Mouse (Mus musculus) left cerebral cortex, adult 9 months (tissue): ENCODE results near the gene Rex1bd.
A peak's percentile ranks its signal among the peaks of the same experiment; 100 is the strongest.

ENCODE experiments used
- DNase-seq, 2 experiments: peaks; one replicate each; pipeline ENCODE4 v3.0.0; 2022; ENCODE audit warnings: low spot score in 2 of 2

The Rex1bd gene

DNA sequence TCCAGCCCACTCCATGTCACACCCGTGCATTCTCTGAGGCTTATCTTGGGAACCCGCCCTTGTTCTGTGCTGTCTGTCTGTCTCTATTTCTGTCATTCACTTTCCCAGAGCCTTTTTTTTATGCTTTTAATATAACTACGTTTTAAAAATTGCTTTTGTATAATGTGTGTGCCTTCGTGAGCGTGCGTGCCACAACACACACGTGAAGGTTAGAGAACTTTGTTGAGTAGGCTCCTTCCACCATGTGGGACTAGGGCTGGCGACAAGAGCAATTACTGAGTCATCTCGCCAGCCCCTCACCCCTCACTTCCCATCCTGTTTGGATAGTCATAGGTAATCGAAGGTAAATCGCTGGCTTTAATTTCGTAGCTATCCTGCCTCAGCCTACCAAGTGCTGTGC is 4.0 kb downstream of the Rex1bd start:
- DNase-seq, result no peak

GRCm38 (mm10) chr8:70501820-70502529 is 4.6 kb downstream of the Rex1bd start:
- DNase-seq, result no peak

DNA sequence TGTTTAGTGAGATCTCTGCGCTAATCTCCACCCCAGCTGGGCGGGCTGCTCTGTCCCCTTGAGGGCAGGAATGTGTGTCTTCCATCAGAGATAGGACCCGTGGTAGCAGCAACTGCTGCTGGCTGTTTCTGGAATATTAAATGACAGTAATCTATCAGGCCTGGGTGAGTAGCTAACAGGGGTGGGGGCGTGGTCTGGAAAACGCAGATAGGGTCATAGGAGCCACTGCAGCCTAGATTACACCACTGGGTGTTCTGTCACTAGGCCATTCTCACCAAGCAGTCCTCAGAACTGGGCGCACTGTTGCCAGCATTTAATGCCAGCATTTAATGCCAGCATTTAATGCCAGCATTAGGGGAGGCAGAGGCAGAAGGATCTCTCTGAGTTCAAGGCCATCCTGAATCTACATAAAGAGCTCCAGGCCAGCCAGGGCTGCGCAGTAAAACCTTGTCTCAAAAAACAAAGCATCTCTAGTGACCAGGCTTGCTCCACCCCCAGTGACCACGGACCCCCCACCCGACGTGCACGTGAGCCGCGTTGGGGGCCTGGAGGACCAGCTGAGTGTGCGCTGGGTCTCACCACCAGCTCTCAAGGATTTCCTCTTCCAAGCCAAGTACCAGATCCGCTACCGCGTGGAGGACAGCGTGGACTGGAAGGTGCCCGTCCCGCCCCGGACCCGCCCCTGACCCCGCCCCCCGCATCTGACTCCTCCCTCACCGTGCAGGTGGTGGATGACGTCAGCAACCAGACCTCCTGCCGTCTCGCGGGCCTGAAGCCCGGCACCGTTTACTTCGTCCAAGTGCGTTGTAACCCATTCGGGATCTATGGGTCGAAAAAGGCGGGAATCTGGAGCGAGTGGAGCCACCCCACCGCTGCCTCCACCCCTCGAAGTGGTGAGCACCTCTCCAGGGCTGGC is 5.9 kb downstream of the Rex1bd start:
- no peak for DNase-seq

DNA sequence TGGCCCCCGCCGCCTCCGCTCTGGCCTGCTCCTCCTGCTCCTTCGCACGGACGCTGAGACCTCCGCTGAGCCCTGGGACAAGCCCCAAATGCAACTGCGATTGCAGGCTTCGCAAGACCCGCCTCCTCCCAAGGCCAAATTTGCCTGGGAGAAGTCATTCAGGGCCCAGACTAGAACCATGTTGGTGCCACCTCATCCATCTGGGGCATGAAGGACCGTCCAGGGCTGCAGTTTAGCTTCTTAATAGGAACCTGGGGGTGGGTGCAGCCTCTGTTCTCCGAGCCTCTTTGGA is 10.8 kb downstream of the Rex1bd start:
- no peak for DNase-seq

DNA sequence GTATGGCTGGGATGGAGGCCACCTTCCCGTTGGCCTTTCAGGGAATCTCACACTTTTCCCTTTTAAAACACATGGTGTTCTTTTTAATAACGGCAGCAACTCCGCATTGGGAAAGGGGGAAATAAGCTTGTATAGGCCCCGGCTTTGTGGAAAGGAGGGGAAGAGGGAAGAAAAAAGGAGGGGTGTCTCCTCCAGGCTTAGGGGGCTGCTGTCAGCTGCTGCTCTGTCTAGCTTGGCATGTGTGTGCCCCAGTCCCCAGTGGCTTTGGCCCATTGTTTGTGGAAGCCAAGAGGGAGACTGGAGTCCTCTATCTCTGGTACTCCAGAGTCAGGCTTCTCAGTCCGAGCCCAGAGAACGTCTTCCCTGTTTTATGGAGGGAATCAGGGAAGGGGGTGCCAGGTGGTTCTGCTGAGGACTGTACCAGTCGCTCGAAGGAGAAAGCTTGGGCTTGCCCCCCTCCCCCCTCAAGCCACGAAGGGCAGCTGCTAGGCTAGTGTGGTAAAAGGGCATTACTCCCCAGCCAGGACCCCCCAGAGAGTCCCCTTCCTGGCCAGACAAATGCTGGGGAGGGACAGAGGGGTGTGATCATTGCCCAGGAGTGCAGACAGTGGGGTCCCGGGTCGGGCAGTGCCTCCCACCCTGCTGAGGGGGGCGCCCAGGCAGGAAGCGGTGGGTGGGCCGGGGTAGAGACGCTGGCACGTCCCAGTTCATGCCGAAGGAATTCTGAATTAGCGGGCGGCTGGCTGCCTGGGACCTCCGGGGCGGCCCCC is 11.4 kb downstream of the Rex1bd start:
- no peak for DNase-seq

DNA sequence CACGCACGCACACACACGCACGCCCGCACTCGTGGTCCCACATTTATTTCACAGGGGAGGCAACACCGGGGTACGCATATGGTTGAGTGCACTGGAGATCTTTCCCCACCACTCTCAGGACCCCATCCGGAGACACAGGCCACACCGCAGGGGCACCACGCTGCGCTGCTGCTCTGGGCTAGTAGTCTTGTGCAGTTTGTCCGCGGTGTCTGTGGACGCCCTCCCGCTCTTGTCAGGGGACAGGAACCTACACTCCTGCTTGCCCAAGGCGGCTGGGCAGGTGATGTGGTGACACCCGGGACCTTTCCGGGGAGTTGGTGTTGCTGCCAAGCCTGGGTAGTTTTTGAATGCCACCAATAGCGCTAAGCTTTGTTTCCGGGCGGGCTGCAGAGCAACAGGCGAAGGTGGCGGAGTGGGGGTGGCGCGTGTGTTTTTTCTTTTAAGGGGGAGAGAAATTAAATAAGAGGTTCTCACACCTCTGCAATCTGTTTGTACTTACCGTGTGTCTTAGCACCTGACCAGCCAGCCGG is 12.1 kb downstream of the Rex1bd start:
- DNase-seq, result no peak

DNA sequence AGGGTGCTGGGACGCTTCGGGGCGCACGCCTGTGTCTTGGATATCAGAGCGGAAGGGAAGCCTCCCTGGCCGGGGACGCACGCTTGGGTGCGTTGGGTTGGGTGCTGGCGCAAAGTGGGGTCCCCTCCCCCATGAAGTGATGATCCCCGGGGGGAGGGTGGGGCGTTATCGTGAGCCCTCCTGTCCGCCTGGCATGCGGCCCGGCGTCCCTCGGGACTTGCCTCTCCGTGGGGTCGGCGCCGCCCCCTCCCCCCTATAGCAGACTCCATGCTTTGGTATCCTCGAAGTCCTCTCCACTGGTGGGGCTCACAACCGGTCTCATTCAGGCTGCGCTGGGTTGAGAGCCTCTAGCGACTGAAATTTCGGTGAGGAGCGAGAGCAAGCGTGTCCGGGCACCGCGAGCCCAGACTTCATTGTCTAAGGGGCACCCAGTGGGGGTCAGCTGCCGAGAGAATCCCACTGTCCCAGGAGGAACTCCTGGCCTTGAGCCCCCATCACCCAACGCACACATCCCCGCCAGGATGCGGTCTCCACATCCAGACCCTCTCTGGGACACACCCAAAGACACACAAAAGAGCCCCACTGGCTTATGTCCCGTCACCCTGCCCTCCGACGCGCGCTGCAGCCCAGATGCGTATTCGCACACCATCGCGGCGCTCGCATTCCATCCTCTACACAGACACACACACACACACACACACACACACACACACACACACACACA is 12.7 kb downstream of the Rex1bd start:
- no peak for DNase-seq

DNA sequence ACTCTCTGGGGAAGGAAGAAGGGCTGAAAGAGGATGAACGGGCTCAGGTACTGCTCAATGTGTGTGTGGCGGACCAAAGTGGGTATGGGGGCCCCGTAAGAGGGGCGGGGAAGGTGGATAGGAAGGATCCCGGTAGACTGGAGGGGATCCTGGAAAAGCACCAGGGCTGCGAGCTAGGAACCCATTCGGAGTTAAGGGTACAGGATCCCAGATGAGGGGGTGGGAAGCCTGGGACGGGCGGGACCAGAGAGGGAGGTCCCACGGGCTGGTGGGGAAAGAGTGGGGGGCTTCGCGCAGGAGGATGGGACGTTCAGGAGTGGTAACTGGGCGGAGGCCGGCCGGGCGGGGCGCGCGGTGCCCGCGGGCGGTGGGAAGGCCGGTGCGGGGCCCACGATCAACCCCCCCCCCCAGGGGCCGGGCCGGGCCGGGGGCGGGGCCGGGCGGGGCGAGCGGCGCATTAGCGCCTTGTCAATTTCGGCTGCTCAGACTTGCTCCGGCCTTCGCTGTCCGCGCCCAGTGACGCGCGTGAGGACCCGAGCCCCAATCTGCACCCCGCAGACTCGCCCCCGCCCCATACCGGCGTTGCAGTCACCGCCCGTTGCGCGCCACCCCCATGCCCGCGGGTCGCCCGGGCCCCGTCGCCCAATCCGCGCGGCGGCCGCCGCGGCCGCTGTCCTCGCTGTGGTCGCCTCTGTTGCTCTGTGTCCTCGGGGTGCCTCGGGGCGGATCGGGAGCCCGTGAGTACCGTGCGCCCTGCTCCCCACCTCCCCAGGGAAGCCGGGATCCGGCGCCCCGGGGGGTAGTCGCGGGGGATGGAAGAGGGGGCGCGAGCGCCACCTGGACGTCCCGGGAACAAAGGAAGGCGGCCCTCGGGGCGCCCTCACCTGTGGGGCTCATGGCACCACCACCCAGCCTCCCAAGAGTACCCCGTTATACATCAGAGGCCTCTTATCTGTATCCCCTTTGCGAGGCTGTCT is 13.6 kb downstream of the Rex1bd start, which contains the start of gene Crlf1:
Gene Crlf1 (plus strand): TSS at position 495 of the 977 bp plus-strand sequence.
- no peak for DNase-seq

GRCm38 (mm10) chr8:70490880-70491495 is 15.6 kb downstream of the Rex1bd start:
- DNase-seq, result no peak

- DNase-seq, result no peak
Observed at GRCm38 (mm10) chr8:70490061-70490879, 16.3 kb downstream of the Rex1bd start.

GRCm38 (mm10) chr8:70489576-70489975 is 17.0 kb downstream of the Rex1bd start:
- no peak for DNase-seq

GRCm38 (mm10) chr8:70488931-70489470 is 17.6 kb downstream of the Rex1bd start:
- no peak for DNase-seq

GRCm38 (mm10) chr8:70487993-70488796 is 18.4 kb downstream of the Rex1bd start:
- no peak for DNase-seq

GRCm38 (mm10) chr8:70486941-70487520 is 19.5 kb downstream of the Rex1bd start, which contains the start of gene Tmem59l:
TSS of gene Tmem59l (minus strand) at chr8:70487358.
- DNase-seq, result peak in 1 of 2 experiments; percentile 46

- DNase-seq, result no peak
Observed at GRCm38 (mm10) chr8:70486191-70486681, 20.3 kb downstream of the Rex1bd start.

DNA sequence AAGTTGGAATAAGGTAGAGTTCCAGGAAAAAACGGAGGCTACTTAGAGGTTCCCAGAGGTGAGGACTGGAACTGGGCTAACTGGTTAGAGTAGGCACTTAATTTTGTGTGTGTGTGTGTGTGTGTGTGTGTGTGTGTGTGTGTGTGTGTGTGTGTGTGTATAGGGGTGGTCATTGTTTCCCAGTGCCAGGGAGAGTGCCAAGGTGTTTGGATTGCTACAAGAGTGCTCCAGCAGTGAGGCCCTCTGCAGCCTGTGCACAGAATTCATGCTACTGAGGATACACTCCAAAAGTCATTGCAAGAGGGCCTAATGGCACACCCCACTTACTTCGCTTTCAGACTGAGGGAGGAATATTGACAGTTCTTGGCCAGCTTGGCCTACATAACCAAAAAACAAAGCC is 23.6 kb downstream of the Rex1bd start:
- no peak for DNase-seq

DNA sequence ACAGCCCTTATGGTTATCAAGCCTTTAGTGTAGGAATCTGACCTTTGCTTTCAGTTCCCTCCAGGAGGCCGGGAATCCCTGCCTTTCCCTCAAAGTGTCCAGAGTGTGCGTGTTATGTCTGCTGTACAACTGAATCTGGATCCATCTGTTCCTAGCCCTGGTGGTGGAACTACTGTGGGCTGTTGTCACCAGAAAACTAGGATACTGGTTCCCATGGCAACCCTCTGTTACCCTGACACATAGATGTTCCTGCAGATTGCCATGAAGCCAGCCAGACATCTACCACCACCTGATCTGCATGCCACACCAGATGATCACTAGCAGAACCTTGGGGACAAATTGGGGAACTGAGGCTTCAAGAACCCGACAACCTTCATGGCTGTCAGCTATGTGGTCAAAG is 24.6 kb downstream of the Rex1bd start:
- DNase-seq, result peak in 1 of 2 experiments; percentile 76
